Mouse (Mus musculus): ENCODE measurements around the gene C1qtnf9.

The C1qtnf9 gene

GRCm38 (mm10) chr14:60796600-60797322 lies 28.8 kb downstream of the C1qtnf9 start:
- no peak for DNase-seq

GRCm38 (mm10) chr14:60797596-60797995 lies 29.7 kb downstream of the C1qtnf9 start:
- no peak for DNase-seq

GRCm38 (mm10) chr14:60798721-60799120 lies 30.8 kb downstream of the C1qtnf9 start:
- DNase-seq: no peak

- DNase-seq: peak in 1 of 2 experiments; percentile 27
Observed at GRCm38 (mm10) chr14:60799762-60800728, 32.1 kb downstream of the C1qtnf9 start.

GRCm38 (mm10) chr14:60802026-60802425 lies 34.1 kb downstream of the C1qtnf9 start:
- DNase-seq: no peak

GRCm38 (mm10) chr14:60804978-60805377 lies 37.0 kb downstream of the C1qtnf9 start:
- DNase-seq: no peak

GRCm38 (mm10) chr14:60805871-60806270 lies 37.9 kb downstream of the C1qtnf9 start:
- no peak for DNase-seq

GRCm38 (mm10) chr14:60806891-60807344 lies 39.0 kb downstream of the C1qtnf9 start:
- DNase-seq: no peak

- DNase-seq: no peak
Observed at GRCm38 (mm10) chr14:60809881-60810280, 41.9 kb downstream of the C1qtnf9 start.

GRCm38 (mm10) chr14:60811547-60811946 lies 43.6 kb downstream of the C1qtnf9 start:
- no peak for DNase-seq

GRCm38 (mm10) chr14:60815098-60815497 lies 47.2 kb downstream of the C1qtnf9 start:
- DNase-seq: no peak

- DNase-seq: no peak
Observed at GRCm38 (mm10) chr14:60818045-60818444, 50.1 kb downstream of the C1qtnf9 start.

- no peak for DNase-seq
Observed at GRCm38 (mm10) chr14:60830096-60830495, 62.2 kb downstream of the C1qtnf9 start.

All from cerebellum, postnatal 36 days (tissue).